13 mouse cellular contexts compared by ENCODE assay signal in genomic region chr10:4425245-4425644, GRCm38 (mm10). TPM values are rescaled to one million over a fixed set of nuclear protein-coding genes. Genes with fewer than 3 reads are reported as not detected.
DNase-seq lines count a peak whose midpoint lies in the region; ATAC-seq and TF ChIP-seq lines count a peak whose summit lies in the region.
"Had no signal": no experiment of that assay in that cellular context is flagged by ENCODE, and none has a peak within 500 bp of the region (broad histone marks: within the 10 kb centered on the region; RNA-seq: fewer than 3 reads in every experiment).

No protein-coding gene starts in this region.

- no peaks in the 10 kb centered on the region for H3K36me3 ChIP-seq in heart, adult 2 months (ENCODE audit: control insufficient read depth, insufficient read depth, low read length)
- H3K36me3 ChIP-seq in liver, postnatal 0 days (replicated peaks; ENCODE audit: insufficient read depth, low read length) = peaks cover 38% of the 10 kb centered on the region
- H3K36me3 ChIP-seq in liver, embryonic 12.5 days = peaks cover 88% of the 10 kb centered on the region
- peaks cover 61 to 81% of the 10 kb centered on the region in 2 experiments for H3K36me3 ChIP-seq in CH12.LX (replicated peaks in 1 of 2; ENCODE audit: control insufficient read depth in 1 of 2, insufficient read depth in 1 of 2, low read length in 1 of 2)

- no peak overlapping the region for H3K4me3 ChIP-seq in heart, adult 2 months
- no peak overlapping the region for H3K4me3 ChIP-seq in liver, postnatal 0 days (ENCODE audit: low read depth, low read length)
- H3K4me3 ChIP-seq in liver, embryonic 12.5 days = no peak overlapping the region
- no peak overlapping the region for H3K4me3 ChIP-seq in CH12.LX (replicated peaks in 1 of 3; ENCODE audit: low read depth in 2 of 3, low read length in 2 of 3, poor library complexity in 1 of 3)
- no peak overlapping the region for H3K4me3 ChIP-seq in embryonic fibroblast, embryonic 13.5 days (ENCODE audit: insufficient read depth, low read length)
- H3K4me3 ChIP-seq: erythroblast, embryonic 14.5 days; limb, embryonic 10.5 days had no signal

- in situ Hi-C loops in CH12.LX (cut with MboI; ENCODE audit: low pct_ligation_motif_present, low pct_unique_long_range_greater_than_20kb, low sequenced_read_pairs) = no loop called here

- H3K9ac ChIP-seq in heart, adult 2 months (ENCODE audit: low read depth, low read length) = no peak overlapping the region
- H3K9ac ChIP-seq in liver, postnatal 0 days (replicated peaks) = no peak overlapping the region
- no peak overlapping the region for H3K9ac ChIP-seq in liver, embryonic 12.5 days
- H3K9ac ChIP-seq in CH12.LX (ENCODE audit: insufficient read depth, low read depth) = no peak overlapping the region

- DNase-seq in heart, adult 2 months = no peak
- no peak for DNase-seq in heart, adult 11 months
- no peak for DNase-seq in liver, postnatal 0 days
- DNase-seq in CH12.LX (ENCODE audit: extremely low read depth) = no peak
- DNase-seq in frontal cortex, postnatal 36 days (ENCODE audit: low spot score in 2 of 2) = no peak
- DNase-seq: cerebellum, adult 8-10 months; gastrocnemius, postnatal 25 days had no signal

- no peaks in the 10 kb centered on the region for H3K79me2 ChIP-seq in heart, adult 2 months (replicated peaks; ENCODE audit: control insufficient read depth, insufficient read depth, low read length)
- peaks cover 10% of the 10 kb centered on the region for H3K79me2 ChIP-seq in CH12.LX (replicated peaks; ENCODE audit: control insufficient read depth, extremely low read depth, insufficient read depth, poor library complexity, severe bottlenecking)

- no peaks in the 10 kb centered on the region for H3K9me3 ChIP-seq in liver, postnatal 0 days (ENCODE audit: low read length)
- no peaks in the 10 kb centered on the region for H3K9me3 ChIP-seq in liver, embryonic 12.5 days (replicated peaks)
- H3K9me3 ChIP-seq in CH12.LX (replicated peaks; ENCODE audit: low read length) = no peaks in the 10 kb centered on the region
- H3K9me3 ChIP-seq: limb, embryonic 10.5 days had no signal

- peak; percentile 50 for TF ChIP-seq RAD21 in CH12.LX (IDR thresholded peaks at IDR 0.05; ENCODE audit: low read depth, low read length)

- ATAC-seq in liver, postnatal 0 days = no peak
- ATAC-seq in liver, embryonic 12.5 days = no peak

- H3K27ac ChIP-seq in heart, adult 2 months = no peak overlapping the region
- no peak overlapping the region for H3K27ac ChIP-seq in liver, postnatal 0 days (ENCODE audit: low read depth)
- no peak overlapping the region for H3K27ac ChIP-seq in liver, embryonic 12.5 days
- H3K27ac ChIP-seq in CH12.LX (ENCODE audit: insufficient read depth, low read depth) = no peak overlapping the region
- no peak overlapping the region for H3K27ac ChIP-seq in embryonic fibroblast, embryonic 13.5 days (ENCODE audit: insufficient read depth, low read length)
- H3K27ac ChIP-seq: limb, embryonic 10.5 days; macrophage had no signal

- no peak overlapping the region for H3K4me2 ChIP-seq in liver, postnatal 0 days (ENCODE audit: low read depth, low read length)
- H3K4me2 ChIP-seq in liver, embryonic 12.5 days = no peak overlapping the region
- H3K4me2 ChIP-seq in CH12.LX (ENCODE audit: insufficient read depth, low read depth, poor library complexity, severe bottlenecking) = no peak overlapping the region

- 75% methylated on average over 8 of the region's 8 CpGs for WGBS in heart, adult 2 months
- WGBS in liver, postnatal 0 days (ENCODE audit: insufficient replicate concordance) = 69% methylated on average over 8 of the region's 8 CpGs
- 72% methylated on average over 8 of the region's 8 CpGs for WGBS in liver, embryonic 12.5 days (ENCODE audit: insufficient replicate concordance)

- intact Hi-C loops in heart, adult 2 months (cut with DNase I) = no loop called here

- no peak for TF ChIP-seq POLR2A in heart, adult 2 months (IDR thresholded peaks at IDR 0.05; ENCODE audit: insufficient read depth, low read depth, low read length)
- TF ChIP-seq POLR2A in CH12.LX (IDR thresholded peaks at IDR 0.05; ENCODE audit: low read depth, low read length) = no peak
- no peak for TF ChIP-seq POLR2A in embryonic fibroblast, embryonic 13.5 days (IDR thresholded peaks at IDR 0.05; ENCODE audit: low read depth, low read length)

- dilution Hi-C loops in CH12.LX (cut with MboI; ENCODE audit: extremely low pct_ligation_motif_present, extremely low pct_unique_long_range_greater_than_20kb, low sequenced_read_pairs) = no loop called here

- no peaks in the 10 kb centered on the region for H3K4me1 ChIP-seq in heart, adult 2 months (ENCODE audit: control insufficient read depth, insufficient read depth, low read length)
- peaks cover 8% of the 10 kb centered on the region for H3K4me1 ChIP-seq in liver, postnatal 0 days (ENCODE audit: insufficient read depth)
- H3K4me1 ChIP-seq in liver, embryonic 12.5 days = peaks cover 19% of the 10 kb centered on the region
- peaks cover 4 to 46% of the 10 kb centered on the region in 2 experiments for H3K4me1 ChIP-seq in CH12.LX (ENCODE audit: control insufficient read depth in 1 of 2, insufficient read depth in 2 of 2)
- no peaks in the 10 kb centered on the region; the same call in 1 of the 2 replicates for H3K4me1 ChIP-seq in embryonic fibroblast, embryonic 13.5 days (ENCODE audit: control insufficient read depth, insufficient read depth, low read length)
- H3K4me1 ChIP-seq: limb, embryonic 10.5 days had no signal

- no peak for TF ChIP-seq EP300 in heart, adult 2 months (IDR thresholded peaks at IDR 0.05; ENCODE audit: insufficient read depth, low read depth, low read length)
- TF ChIP-seq EP300 in liver, postnatal 0 days (IDR thresholded peaks at IDR 0.05; ENCODE audit: low read depth) = no peak
- TF ChIP-seq EP300 in CH12.LX (IDR thresholded peaks at IDR 0.05; ENCODE audit: low read length) = no peak

- H3K27me3 ChIP-seq in heart, adult 2 months (ENCODE audit: control insufficient read depth, insufficient read depth, low read length) = no peaks in the 10 kb centered on the region
- H3K27me3 ChIP-seq in liver, postnatal 0 days (ENCODE audit: insufficient read depth, low read length) = no peaks in the 10 kb centered on the region
- no peaks in the 10 kb centered on the region for H3K27me3 ChIP-seq in liver, embryonic 12.5 days (replicated peaks)
- H3K27me3 ChIP-seq in CH12.LX (replicated peaks) = no peaks in the 10 kb centered on the region

- TF ChIP-seq CTCF in heart, adult 2 months (IDR thresholded peaks at IDR 0.05) = peak; percentile 27; the same call in 1 of the 2 replicates
- peak; percentile 38; the same call in 1 of the 2 replicates for TF ChIP-seq CTCF in liver, postnatal 0 days (IDR thresholded peaks at IDR 0.05; ENCODE audit: low read depth)
- peak in 1 of 2 experiments; percentile 44; a peak in 2 of 4 replicates for TF ChIP-seq CTCF in CH12.LX (conservative IDR thresholded peaks at IDR 0.05 in 1 of 2, IDR thresholded peaks at IDR 0.05 in 1 of 2; ENCODE audit: low read depth in 2 of 2, low read length in 2 of 2)
- TF ChIP-seq CTCF in embryonic fibroblast, embryonic 13.5 days (IDR thresholded peaks at IDR 0.05; ENCODE audit: borderline replicate concordance, insufficient read depth, low read length) = peak; percentile 32; the same call in 1 of the 2 replicates

TF ChIP-seq in CH12.LX, 34 proteins besides CTCF, POLR2A, EP300 and RAD21 (continues in another document):
- TF ChIP-seq MAFK (IDR thresholded peaks at IDR 0.05; ENCODE audit: insufficient replicate concordance, low read length) (no peak), KAT2A (IDR thresholded peaks at IDR 0.05; ENCODE audit: insufficient replicate concordance, low read length) (no peak), E2F4 (IDR thresholded peaks at IDR 0.05; ENCODE audit: insufficient replicate concordance, low read depth, low read length) (no peak), ETS1 (conservative IDR thresholded peaks at IDR 0.05; ENCODE audit: low read depth, low read length) (no peak)

RNA-seq across cellular contexts. Expression of gene Rmnd1, which starts 6.9 kb away (rescaled TPM):
- total RNA-seq in heart, adult 2 months (2021) = 10 to 100 TPM; 62.0 to 67.4 TPM
- polyA plus RNA-seq in heart, adult 2 months (2012; rRNA removed) = 51.1 and 161 TPM in 2 replicates
- polyA plus RNA-seq in liver, postnatal 0 days (2015; fragmentation: Nextera tagmentation; extraction: Ambion mirVana) = 15.6 and 16.6 TPM in 2 replicates
- 27.7 and 32.7 TPM in 2 replicates for polyA plus RNA-seq in liver, embryonic 12.5 days (2016; fragmentation: Nextera tagmentation; extraction: Ambion mirVana)
- total RNA-seq in CH12.LX (2012; rRNA removed) (29.1 and 29.5 TPM in 2 replicates), CH12.LX (2014; rRNA removed) (44.4 and 44.8 TPM in 2 replicates)
- 37.6 and 43.6 TPM in 2 replicates for polyA plus RNA-seq in CH12.LX (2012; ENCODE audit: insufficient read length, low read depth)
- polyA plus RNA-seq in embryonic fibroblast, embryonic 13.5 days (2011; ENCODE audit: insufficient read length, low read depth, missing spikeins) = 44.9 and 47.1 TPM in 2 replicates

RNA-seq across cellular contexts. Expression of gene Armt1, which starts 7.0 kb away (rescaled TPM):
- total RNA-seq in heart, adult 2 months (2021) = 1 to 10 TPM; 9.3 to 9.4 TPM
- 6.2 and 7.7 TPM in 2 replicates for polyA plus RNA-seq in heart, adult 2 months (2012; rRNA removed)
- polyA plus RNA-seq in liver, postnatal 0 days (2015; fragmentation: Nextera tagmentation; extraction: Ambion mirVana) = 12.3 and 13.6 TPM in 2 replicates
- 23.6 and 23.9 TPM in 2 replicates for polyA plus RNA-seq in liver, embryonic 12.5 days (2016; fragmentation: Nextera tagmentation; extraction: Ambion mirVana)
- 20.7 and 23.7 TPM in 2 replicates for total RNA-seq in CH12.LX (2012; rRNA removed)
- 45.1 and 50.2 TPM in 2 replicates for total RNA-seq in CH12.LX (2014; rRNA removed)
- polyA plus RNA-seq in CH12.LX (2012; ENCODE audit: insufficient read length, low read depth) = 28.2 and 32.1 TPM in 2 replicates
- polyA plus RNA-seq in embryonic fibroblast, embryonic 13.5 days (2011; ENCODE audit: insufficient read length, low read depth, missing spikeins) = 18.9 and 21.1 TPM in 2 replicates

RNA-seq across cellular contexts. Expression of gene Zbtb2, which starts 37.3 kb away (rescaled TPM):
- total RNA-seq in heart, adult 2 months (2021) = 1 to 10 TPM; 4.9 to 6.1 TPM
- polyA plus RNA-seq in heart, adult 2 months (2012; rRNA removed) = 3.5 and 5.9 TPM in 2 replicates
- 3.1 TPM in 2 replicates for polyA plus RNA-seq in liver, postnatal 0 days (2015; fragmentation: Nextera tagmentation; extraction: Ambion mirVana)
- polyA plus RNA-seq in liver, embryonic 12.5 days (2016; fragmentation: Nextera tagmentation; extraction: Ambion mirVana) = 7.4 and 7.5 TPM in 2 replicates
- total RNA-seq in CH12.LX (2012; rRNA removed) (6.1 and 8.4 TPM in 2 replicates), CH12.LX (2014; rRNA removed) (11.4 and 12.4 TPM in 2 replicates)
- 8.9 and 11.1 TPM in 2 replicates for polyA plus RNA-seq in CH12.LX (2012; ENCODE audit: insufficient read length, low read depth)
- polyA plus RNA-seq in embryonic fibroblast, embryonic 13.5 days (2011; ENCODE audit: insufficient read length, low read depth, missing spikeins) = 7.1 and 10.6 TPM in 2 replicates

RNA-seq across cellular contexts. Expression of gene Ccdc170, which starts 57.1 kb away (rescaled TPM):
- total RNA-seq in heart, adult 2 months (2021) = under 1 TPM; 0.21 to 0.25 TPM
- 0.08 and 0.26 TPM in 2 replicates for polyA plus RNA-seq in heart, adult 2 months (2012; rRNA removed)
- polyA plus RNA-seq in liver, postnatal 0 days (2015; fragmentation: Nextera tagmentation; extraction: Ambion mirVana) = not detected in 2 replicates
- 0.07 TPM in 1 of 2 replicates, not detected in the other for polyA plus RNA-seq in liver, embryonic 12.5 days (2016; fragmentation: Nextera tagmentation; extraction: Ambion mirVana)
- not detected in 2 replicates for total RNA-seq in CH12.LX (2012; rRNA removed)
- not detected in 2 replicates for total RNA-seq in CH12.LX (2014; rRNA removed)
- not detected in 2 replicates for polyA plus RNA-seq in CH12.LX (2012; ENCODE audit: insufficient read length, low read depth)
- not detected in 2 replicates for polyA plus RNA-seq in embryonic fibroblast, embryonic 13.5 days (2011; ENCODE audit: insufficient read length, low read depth, missing spikeins)
- total RNA-seq: hematopoietic stem cell, adult 5-6 weeks had no signal
- polyA plus RNA-seq: erythroblast, embryonic 14.5 days; macrophage had no signal
